Mouse (Mus musculus): ENCODE results near the gene Sfxn3.
A peak's percentile ranks its signal among the peaks of the same experiment; 100 is the strongest.

GRCm38 (mm10) chr19:45058113-45058839 lies 11.0 kb downstream of the Sfxn3 start:
- TF ChIP-seq CTCF (IDR thresholded peaks at IDR 0.05; ENCODE audit: low read depth): no peak
- TF ChIP-seq EP300 (IDR thresholded peaks at IDR 0.05; ENCODE audit: low read depth): peak; percentile 68
